Mouse (Mus musculus) myocyte (in vitro differentiated cells): ENCODE measurements around the gene Gm20388.

ENCODE experiments used
- MAX ChIP-seq: IDR thresholded peaks from one replicate; pipeline ENCODE4 v1.6.1; 2011; ENCODE audit warnings: low read depth, mild to moderate bottlenecking, control low read depth
- MYOD1 ChIP-seq, 3 experiments: IDR thresholded peaks; one replicate each; pipeline ENCODE4 v1.6.1; 2011; ENCODE audit warnings: control low read depth in 2 of 3, low read depth in 2 of 3, mild to moderate bottlenecking in 2 of 3, moderate library complexity in 1 of 3; ENCODE audit not compliant: insufficient read length in 2 of 3, control insufficient read depth in 1 of 3
- POLR2A ChIP-seq: IDR thresholded peaks from one replicate; pipeline ENCODE4 v1.6.1; 2011; ENCODE audit warnings: low read depth, mild to moderate bottlenecking, control low read depth, moderate library complexity; ENCODE audit not compliant: insufficient read length
- POLR2AphosphoS2 ChIP-seq: IDR thresholded peaks from one replicate; pipeline ENCODE4 v1.6.1; 2011; ENCODE audit warnings: low read depth, control low read depth; ENCODE audit not compliant: insufficient read length
- USF1 ChIP-seq: IDR thresholded peaks from one replicate; pipeline ENCODE4 v1.6.1; 2011; ENCODE audit warnings: low read depth, mild to moderate bottlenecking, control low read depth, moderate library complexity

DNA sequence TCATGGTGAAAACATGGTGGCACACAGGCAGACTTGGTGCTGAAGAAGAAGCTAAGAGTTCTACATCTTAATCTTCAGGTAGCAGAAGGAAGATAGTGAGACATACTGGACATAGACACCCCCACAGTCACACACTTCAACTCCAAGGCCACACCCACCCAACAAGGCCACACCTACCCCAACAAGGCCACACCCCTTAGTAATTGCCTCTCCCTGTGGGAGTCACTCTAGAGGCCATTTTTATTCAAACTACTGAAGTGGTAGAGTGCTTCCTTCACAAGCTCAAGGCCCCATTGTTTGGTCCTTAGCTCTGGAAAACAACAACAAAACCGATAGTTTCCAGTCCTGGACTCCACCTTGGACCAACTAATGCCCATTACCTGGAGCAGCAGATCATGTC, 235.4 kb downstream of the Gm20388 start:
- TF ChIP-seq POLR2AphosphoS2 (no peak), POLR2A (no peak), USF1 (no peak), MAX (no peak), MYOD1 (IDR thresholded peaks at IDR 0.05; ENCODE audit: control insufficient read depth in 1 of 3, insufficient read length in 2 of 3, low read depth in 2 of 3) (no peak)
